Mouse (Mus musculus): ENCODE data around the gene Lrrc71. TPM values are rescaled to one million over a fixed set of nuclear protein-coding genes. Genes with fewer than 3 reads are reported as not detected.

Lrrc71 gene
- polyA plus RNA-seq, 1 experiment from 2014 or later = 0.80 TPM

DNA sequence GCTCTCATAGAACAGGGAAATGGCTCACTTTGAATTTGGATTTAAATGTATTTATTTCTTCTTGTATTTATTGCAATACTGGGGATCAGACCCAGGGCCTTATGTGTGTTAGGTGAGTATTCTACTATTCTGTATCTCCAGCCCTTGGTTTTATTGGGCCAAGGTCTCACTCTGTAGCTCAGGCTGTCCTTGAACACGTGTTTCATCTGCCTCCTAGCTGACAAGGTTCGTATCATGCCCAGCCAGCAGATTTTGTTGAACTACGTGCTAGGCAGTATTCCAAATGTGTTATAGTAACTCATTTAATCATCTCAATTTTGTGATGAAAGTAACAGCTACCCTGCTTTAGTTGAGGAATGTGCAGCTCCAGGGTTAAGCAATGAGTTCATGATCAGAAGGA lies 6.4 kb downstream of the Lrrc71 start:
- peaks cover 7% of the 10 kb centered on the region for H3K36me3 ChIP-seq (ENCODE audit: control insufficient read depth, insufficient read depth, low read length)
- peaks cover 2% of the 10 kb centered on the region for H3K4me1 ChIP-seq (ENCODE audit: control insufficient read depth, insufficient read depth, low read depth, low read length)
- H3K9me3 ChIP-seq (ENCODE audit: control insufficient read depth, low read length) = no peaks in the 10 kb centered on the region
- no peak for ATAC-seq
- H3K4me3 ChIP-seq (ENCODE audit: low read length) = no peak overlapping the region
- 87% methylated on average over 3 of the region's 3 CpGs for WGBS
- no peak overlapping the region for H3K27ac ChIP-seq (ENCODE audit: low read depth, low read length)
- no peak overlapping the region for H3K9ac ChIP-seq (ENCODE audit: low read depth, low read length)
- H3K27me3 ChIP-seq (replicated peaks; ENCODE audit: control insufficient read depth, insufficient read depth, low read length) = no peaks in the 10 kb centered on the region
- no peak overlapping the region for H3K4me2 ChIP-seq (ENCODE audit: low read length)

DNA sequence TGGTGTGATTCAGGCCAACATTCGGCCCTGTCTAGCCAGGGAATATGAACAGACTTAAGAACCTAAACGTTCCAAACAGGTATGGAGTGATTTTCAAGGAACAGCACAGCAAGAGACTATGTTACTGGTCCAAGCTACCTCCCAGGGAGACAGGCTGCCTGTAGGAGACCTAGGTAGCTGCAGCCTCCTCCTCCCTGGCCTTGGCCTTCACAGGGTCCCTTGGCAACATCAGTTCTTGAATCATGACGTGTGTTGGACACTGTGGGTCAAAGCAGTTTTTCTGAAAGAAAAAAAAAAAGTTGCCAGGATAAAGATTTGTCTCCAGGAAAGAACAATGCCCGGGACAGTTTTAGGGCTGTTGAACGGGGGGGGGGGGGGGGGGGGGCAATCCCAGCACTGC lies 9.5 kb downstream of the Lrrc71 start:
- H3K27me3 ChIP-seq (replicated peaks; ENCODE audit: control insufficient read depth, insufficient read depth, low read length) = no peaks in the 10 kb centered on the region
- H3K9ac ChIP-seq (ENCODE audit: low read depth, low read length) = no peak overlapping the region
- no peak overlapping the region for H3K27ac ChIP-seq (ENCODE audit: low read depth, low read length)
- H3K4me2 ChIP-seq (ENCODE audit: low read length) = no peak overlapping the region
- ATAC-seq = no peak
- no peaks in the 10 kb centered on the region for H3K4me1 ChIP-seq (ENCODE audit: control insufficient read depth, insufficient read depth, low read depth, low read length)
- H3K9me3 ChIP-seq (ENCODE audit: control insufficient read depth, low read length) = no peaks in the 10 kb centered on the region
- 77% methylated on average over 5 of the region's 5 CpGs for WGBS
- no peak overlapping the region for H3K4me3 ChIP-seq (ENCODE audit: low read length)
- peaks cover 19% of the 10 kb centered on the region for H3K36me3 ChIP-seq (ENCODE audit: control insufficient read depth, insufficient read depth, low read length)

DNA sequence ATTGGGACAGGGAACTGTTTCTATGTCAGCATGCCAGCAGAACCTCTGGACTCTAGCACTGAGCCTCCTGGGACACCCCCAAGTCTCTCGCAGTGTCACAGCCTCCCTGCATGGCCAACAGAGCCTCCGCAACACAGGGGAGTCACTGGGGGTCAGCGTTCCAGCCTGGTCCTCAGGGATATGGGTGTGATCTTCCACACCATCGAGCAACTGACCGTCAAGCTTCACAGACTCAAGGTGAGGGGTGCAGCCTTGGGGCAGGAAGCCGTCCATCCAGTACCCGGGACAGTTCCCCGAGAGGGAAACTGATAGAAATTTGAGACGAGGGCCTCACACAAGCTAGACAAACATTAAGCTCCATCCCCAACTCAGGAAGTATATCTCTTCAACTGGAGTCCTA lies 13.1 kb downstream of the Lrrc71 start:
- Histone ChIP-seq H3K9me3 (ENCODE audit: control insufficient read depth, low read length) (no peaks in the 10 kb centered on the region), H3K4me3 (ENCODE audit: low read length) (no peak overlapping the region), H3K27me3 (replicated peaks; ENCODE audit: control insufficient read depth, insufficient read depth, low read length) (no peaks in the 10 kb centered on the region), H3K36me3 (ENCODE audit: control insufficient read depth, insufficient read depth, low read length) (peaks cover 37% of the 10 kb centered on the region), H3K4me2 (ENCODE audit: low read length) (no peak overlapping the region), H3K27ac (ENCODE audit: low read depth, low read length) (no peak overlapping the region), H3K9ac (ENCODE audit: low read depth, low read length) (no peak overlapping the region), H3K4me1 (ENCODE audit: control insufficient read depth, insufficient read depth, low read depth, low read length) (no peaks in the 10 kb centered on the region)
- no peak for ATAC-seq
- 92% methylated on average over 9 of the region's 9 CpGs for WGBS

DNA sequence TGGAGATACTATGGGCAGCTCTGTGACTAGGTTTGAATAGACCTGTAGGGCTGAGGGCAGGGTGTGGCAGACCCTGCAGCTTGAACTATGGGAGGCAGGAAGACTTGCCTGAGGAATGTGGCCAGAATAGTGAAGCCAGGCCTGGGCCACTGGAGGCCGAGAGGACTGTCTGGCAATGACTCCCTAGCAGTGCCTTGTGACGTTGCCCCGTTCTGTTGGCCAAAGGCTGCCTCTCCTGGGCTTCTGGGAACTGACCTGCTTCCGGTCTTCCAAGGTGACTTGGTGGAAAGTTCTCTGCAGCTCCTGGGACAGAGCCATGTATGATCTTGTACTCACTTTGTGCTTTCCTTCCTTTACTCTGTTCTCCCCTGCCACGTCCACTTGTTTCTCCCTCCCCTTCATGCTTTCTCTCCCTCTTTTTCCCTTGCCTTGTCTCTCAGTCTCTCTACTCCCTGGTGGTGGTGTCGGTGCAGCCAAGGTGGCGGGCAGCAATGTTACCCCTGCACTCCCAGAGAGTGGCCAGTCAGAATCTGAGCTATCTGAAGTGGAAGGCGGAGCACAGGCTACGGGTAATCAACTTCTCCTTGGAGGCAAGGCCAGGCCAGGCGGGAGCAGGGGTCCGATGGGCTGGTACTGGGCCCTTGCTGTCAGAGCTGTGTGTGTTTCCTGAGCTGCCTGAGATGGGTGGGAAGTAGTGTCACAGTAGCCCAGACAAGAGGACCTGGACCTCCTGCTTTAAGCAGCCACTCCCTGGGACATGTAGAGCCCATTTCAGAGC lies 14.3 kb downstream of the Lrrc71 start:
- ATAC-seq = no peak
- H3K27me3 ChIP-seq (replicated peaks; ENCODE audit: control insufficient read depth, insufficient read depth, low read length) = no peaks in the 10 kb centered on the region
- whole genome bisulfite sequencing = 86% methylated on average over 11 of the region's 11 CpGs
- H3K4me3 ChIP-seq (ENCODE audit: low read length) = no peak overlapping the region
- no peaks in the 10 kb centered on the region for H3K4me1 ChIP-seq (ENCODE audit: control insufficient read depth, insufficient read depth, low read depth, low read length)
- H3K9ac ChIP-seq (ENCODE audit: low read depth, low read length) = no peak overlapping the region
- no peak overlapping the region for H3K4me2 ChIP-seq (ENCODE audit: low read length)
- H3K9me3 ChIP-seq (ENCODE audit: control insufficient read depth, low read length) = no peaks in the 10 kb centered on the region
- peaks cover 44% of the 10 kb centered on the region for H3K36me3 ChIP-seq (ENCODE audit: control insufficient read depth, insufficient read depth, low read length)
- no peak overlapping the region for H3K27ac ChIP-seq (ENCODE audit: low read depth, low read length)

DNA sequence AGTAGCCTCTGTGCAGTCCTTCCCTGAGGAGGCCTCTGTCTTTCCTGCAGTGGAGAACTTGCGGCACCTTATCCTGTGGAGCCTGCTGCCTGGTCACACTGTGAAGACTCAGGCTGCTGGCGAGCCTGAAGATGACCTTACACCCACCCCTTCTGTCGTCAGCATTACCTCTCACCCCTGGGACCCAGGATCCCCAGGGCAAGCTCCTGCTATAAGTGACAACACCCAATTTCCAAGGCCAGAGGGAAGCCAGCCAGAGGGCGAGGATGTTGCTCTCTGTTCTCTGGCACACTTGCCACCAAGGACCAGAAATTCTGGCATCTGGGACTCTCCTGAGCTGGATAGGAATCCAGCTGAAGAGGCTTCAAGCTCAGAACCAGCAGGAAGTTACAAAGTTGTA lies 15.3 kb downstream of the Lrrc71 start:
- Histone ChIP-seq H3K27ac (ENCODE audit: low read depth, low read length) (no peak overlapping the region), H3K4me2 (ENCODE audit: low read length) (no peak overlapping the region), H3K4me1 (ENCODE audit: control insufficient read depth, insufficient read depth, low read depth, low read length) (no peaks in the 10 kb centered on the region), H3K9me3 (ENCODE audit: control insufficient read depth, low read length) (no peaks in the 10 kb centered on the region), H3K4me3 (ENCODE audit: low read length) (no peak overlapping the region), H3K27me3 (replicated peaks; ENCODE audit: control insufficient read depth, insufficient read depth, low read length) (no peaks in the 10 kb centered on the region), H3K36me3 (ENCODE audit: control insufficient read depth, insufficient read depth, low read length) (peaks cover 55% of the 10 kb centered on the region), H3K9ac (ENCODE audit: low read depth, low read length) (no peak overlapping the region)
- no peak for ATAC-seq
- WGBS = 89% methylated on average over 4 of the region's 4 CpGs

DNA sequence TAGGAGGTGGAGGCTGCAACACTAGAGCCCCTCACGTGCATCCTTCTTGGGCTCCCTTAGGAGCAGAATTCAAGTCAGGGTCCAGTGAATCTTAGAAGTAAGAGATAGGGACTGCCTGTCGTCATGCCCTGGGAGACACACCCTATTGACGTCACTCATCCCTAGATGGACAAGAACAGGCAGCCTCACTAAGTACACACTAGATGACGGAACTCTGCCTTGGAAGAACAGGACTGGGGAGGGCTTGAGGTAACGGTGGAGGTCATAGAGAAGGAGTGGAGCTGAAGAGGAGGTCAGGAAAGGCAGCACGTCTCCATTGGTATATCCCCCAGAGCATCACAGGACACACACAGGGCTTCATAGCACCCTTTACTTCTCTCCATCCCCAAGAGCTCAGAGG lies 19.7 kb downstream of the Lrrc71 start:
- Histone ChIP-seq H3K4me1 (ENCODE audit: control insufficient read depth, insufficient read depth, low read depth, low read length) (no peaks in the 10 kb centered on the region), H3K27me3 (replicated peaks; ENCODE audit: control insufficient read depth, insufficient read depth, low read length) (no peaks in the 10 kb centered on the region), H3K36me3 (ENCODE audit: control insufficient read depth, insufficient read depth, low read length) (peaks cover 74% of the 10 kb centered on the region), H3K4me3 (ENCODE audit: low read length) (no peak overlapping the region), H3K27ac (ENCODE audit: low read depth, low read length) (no peak overlapping the region), H3K4me2 (ENCODE audit: low read length) (no peak overlapping the region), H3K9me3 (ENCODE audit: control insufficient read depth, low read length) (no peaks in the 10 kb centered on the region), H3K9ac (ENCODE audit: low read depth, low read length) (no peak overlapping the region)
- ATAC-seq = no peak
- WGBS = 94% methylated on average over 6 of the region's 6 CpGs

DNA sequence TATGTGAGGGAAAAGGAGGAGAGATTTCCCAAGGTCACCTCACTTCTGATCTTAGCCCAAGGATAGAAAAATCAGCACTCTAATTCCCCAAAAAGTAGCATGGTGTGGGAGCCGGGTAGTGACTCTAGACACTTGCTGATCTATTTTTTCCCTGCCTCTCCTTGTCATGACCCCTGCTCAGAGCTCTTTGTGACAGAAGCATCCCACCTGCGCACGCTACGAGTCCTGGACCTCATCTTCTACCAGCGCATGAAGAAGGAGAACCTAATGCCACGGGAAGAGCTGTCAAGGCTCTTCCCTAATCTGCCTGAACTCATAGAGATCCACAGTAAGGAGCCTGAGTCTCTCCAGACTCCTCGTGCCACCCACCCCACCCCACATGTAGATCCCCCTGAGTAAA lies 22.2 kb downstream of the Lrrc71 start:
- no peaks in the 10 kb centered on the region for H3K9me3 ChIP-seq (ENCODE audit: control insufficient read depth, low read length)
- WGBS = 97% methylated on average over 7 of the region's 7 CpGs
- H3K4me2 ChIP-seq (ENCODE audit: low read length) = no peak overlapping the region
- no peak overlapping the region for H3K4me3 ChIP-seq (ENCODE audit: low read length)
- no peaks in the 10 kb centered on the region for H3K4me1 ChIP-seq (ENCODE audit: control insufficient read depth, insufficient read depth, low read depth, low read length)
- no peaks in the 10 kb centered on the region for H3K27me3 ChIP-seq (replicated peaks; ENCODE audit: control insufficient read depth, insufficient read depth, low read length)
- ATAC-seq = no peak
- H3K27ac ChIP-seq (ENCODE audit: low read depth, low read length) = no peak overlapping the region
- H3K9ac ChIP-seq (ENCODE audit: low read depth, low read length) = no peak overlapping the region
- H3K36me3 ChIP-seq (ENCODE audit: control insufficient read depth, insufficient read depth, low read length) = peaks cover 78% of the 10 kb centered on the region

DNA sequence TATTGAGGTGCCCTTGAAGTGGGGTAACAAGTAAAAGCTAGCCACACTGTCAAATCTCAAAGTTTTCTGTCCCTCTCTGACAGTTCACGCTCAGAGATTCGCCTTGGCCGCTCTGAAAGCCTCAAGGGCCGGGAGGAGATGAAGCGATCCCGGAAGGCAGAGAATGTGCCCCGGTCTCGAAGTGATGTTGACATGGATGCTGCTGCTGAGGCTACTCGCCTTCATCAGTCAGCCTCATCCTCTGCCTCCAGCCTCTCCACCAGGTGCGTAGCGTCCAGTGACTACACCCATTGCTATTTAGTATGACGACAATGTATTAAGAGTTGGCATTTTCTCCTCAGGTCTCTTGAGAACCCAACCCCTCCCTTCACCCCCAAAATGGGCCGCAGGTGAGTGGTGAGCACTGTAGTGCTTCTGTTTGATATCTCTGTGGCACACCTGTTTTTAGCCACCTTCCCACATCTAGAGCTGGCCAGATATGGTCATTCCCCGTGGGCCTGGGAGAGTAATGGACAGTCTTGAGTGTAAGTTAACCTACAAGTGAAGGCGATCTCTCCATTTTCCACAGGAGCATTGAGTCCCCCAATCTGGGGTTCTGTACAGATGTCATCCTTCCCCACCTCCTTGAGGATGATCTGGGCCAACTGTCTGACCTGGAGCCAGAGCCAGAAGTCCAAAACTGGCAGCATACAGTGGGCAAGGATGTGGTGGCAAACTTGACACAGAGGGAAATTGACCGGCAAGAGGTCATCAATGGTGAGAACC lies 22.8 kb downstream of the Lrrc71 start:
- no peak overlapping the region for H3K4me2 ChIP-seq (ENCODE audit: low read length)
- H3K36me3 ChIP-seq (ENCODE audit: control insufficient read depth, insufficient read depth, low read length) = peaks cover 72% of the 10 kb centered on the region
- no peaks in the 10 kb centered on the region for H3K27me3 ChIP-seq (replicated peaks; ENCODE audit: control insufficient read depth, insufficient read depth, low read length)
- 98% methylated on average over 16 of the region's 16 CpGs for WGBS
- H3K9ac ChIP-seq (ENCODE audit: low read depth, low read length) = no peak overlapping the region
- no peak for ATAC-seq
- no peaks in the 10 kb centered on the region for H3K9me3 ChIP-seq (ENCODE audit: control insufficient read depth, low read length)
- H3K4me3 ChIP-seq (ENCODE audit: low read length) = no peak overlapping the region
- H3K27ac ChIP-seq (ENCODE audit: low read depth, low read length) = no peak overlapping the region
- no peaks in the 10 kb centered on the region for H3K4me1 ChIP-seq (ENCODE audit: control insufficient read depth, insufficient read depth, low read depth, low read length)

DNA sequence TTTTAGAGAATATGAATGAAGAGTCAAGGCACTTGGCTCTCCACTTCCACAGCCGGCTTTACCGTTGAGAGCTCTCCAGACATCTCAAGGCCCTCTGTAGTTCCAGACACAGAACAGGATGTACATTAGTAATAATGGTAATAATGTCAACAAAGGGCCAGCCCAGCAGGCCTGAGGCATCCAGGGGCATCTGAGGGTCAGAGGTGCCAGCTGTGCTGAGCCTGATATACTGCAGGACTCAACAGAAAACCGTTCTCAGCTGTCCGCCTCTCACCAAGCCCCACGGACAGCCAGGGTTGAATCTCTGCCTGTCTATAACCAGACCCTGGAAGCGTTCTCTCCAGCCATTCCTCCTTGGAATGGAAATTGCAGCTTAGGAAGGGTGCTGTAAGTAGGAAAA lies 23.9 kb downstream of the Lrrc71 start:
- Histone ChIP-seq H3K4me2 (ENCODE audit: low read length) (no peak overlapping the region), H3K4me1 (ENCODE audit: control insufficient read depth, insufficient read depth, low read depth, low read length) (no peaks in the 10 kb centered on the region), H3K27ac (ENCODE audit: low read depth, low read length) (no peak overlapping the region), H3K36me3 (ENCODE audit: control insufficient read depth, insufficient read depth, low read length) (peaks cover 67% of the 10 kb centered on the region), H3K4me3 (ENCODE audit: low read length) (no peak overlapping the region), H3K27me3 (replicated peaks; ENCODE audit: control insufficient read depth, insufficient read depth, low read length) (no peaks in the 10 kb centered on the region), H3K9me3 (ENCODE audit: control insufficient read depth, low read length) (no peaks in the 10 kb centered on the region), H3K9ac (ENCODE audit: low read depth, low read length) (no peak overlapping the region)
- ATAC-seq = no peak
- WGBS = 80% methylated on average over 6 of the region's 6 CpGs

All from hindbrain, embryonic 16.5 days (tissue).